Mouse (Mus musculus): Measurements from ENCODE around the gene Elmo1. TPM values are rescaled to one million over a fixed set of nuclear protein-coding genes. Genes with fewer than 3 reads are reported as not detected.

The Elmo1 gene
- polyA plus RNA-seq, 1 experiment: 0.01 TPM

GRCm38 (mm10) chr13:20183512-20184238 is 93.3 kb downstream of the Elmo1 start:
- peaks cover 19% of the 10 kb centered on the region for H3K27me3 ChIP-seq (ENCODE audit: control insufficient read depth)
- no peak overlapping the region for H3K4me3 ChIP-seq (replicated peaks)
- TF ChIP-seq GATA1 (IDR thresholded peaks at IDR 0.05; ENCODE audit: low read length) (no peak), TAL1 (IDR thresholded peaks at IDR 0.05; ENCODE audit: low read length) (no peak)
- no peaks in the 10 kb centered on the region for H3K9me3 ChIP-seq (ENCODE audit: control insufficient read depth, low read length)
- H3K4me1 ChIP-seq (ENCODE audit: control insufficient read depth): peaks cover 19% of the 10 kb centered on the region
- no peaks in the 10 kb centered on the region for H3K36me3 ChIP-seq (ENCODE audit: control insufficient read depth)

- Histone ChIP-seq H3K27me3 (ENCODE audit: control insufficient read depth) (peaks cover 19% of the 10 kb centered on the region), H3K4me1 (ENCODE audit: control insufficient read depth) (peaks cover 19% of the 10 kb centered on the region), H3K36me3 (ENCODE audit: control insufficient read depth) (no peaks in the 10 kb centered on the region), H3K9me3 (ENCODE audit: control insufficient read depth, low read length) (no peaks in the 10 kb centered on the region), H3K4me3 (replicated peaks) (peak overlapping the region; percentile 49)
- no peak for TF ChIP-seq TAL1 (IDR thresholded peaks at IDR 0.05; ENCODE audit: low read length)
Measured at GRCm38 (mm10) chr13:20184239-20185033, 94.0 kb downstream of the Elmo1 start.

- Histone ChIP-seq H3K27me3 (ENCODE audit: control insufficient read depth) (peaks cover 19% of the 10 kb centered on the region), H3K36me3 (ENCODE audit: control insufficient read depth) (no peaks in the 10 kb centered on the region), H3K4me1 (ENCODE audit: control insufficient read depth) (peaks cover 19% of the 10 kb centered on the region), H3K9me3 (ENCODE audit: control insufficient read depth, low read length) (no peaks in the 10 kb centered on the region), H3K4me3 (replicated peaks) (peak overlapping the region; percentile 49)
- no peak for TF ChIP-seq GATA1 (IDR thresholded peaks at IDR 0.05; ENCODE audit: low read length)
Measured at GRCm38 (mm10) chr13:20185034-20185846, 94.8 kb downstream of the Elmo1 start.

GRCm38 (mm10) chr13:20185847-20186213 is 95.4 kb downstream of the Elmo1 start:
- Histone ChIP-seq H3K27me3 (ENCODE audit: control insufficient read depth) (peaks cover 19% of the 10 kb centered on the region), H3K9me3 (ENCODE audit: control insufficient read depth, low read length) (no peaks in the 10 kb centered on the region), H3K4me1 (ENCODE audit: control insufficient read depth) (peaks cover 19% of the 10 kb centered on the region), H3K36me3 (ENCODE audit: control insufficient read depth) (no peaks in the 10 kb centered on the region), H3K4me3 (replicated peaks) (no peak overlapping the region)
- TF ChIP-seq TAL1 (IDR thresholded peaks at IDR 0.05; ENCODE audit: low read length) (no peak), GATA1 (IDR thresholded peaks at IDR 0.05; ENCODE audit: low read length) (no peak)

- Histone ChIP-seq H3K4me1 (ENCODE audit: control insufficient read depth) (peaks cover 19% of the 10 kb centered on the region), H3K9me3 (ENCODE audit: control insufficient read depth, low read length) (no peaks in the 10 kb centered on the region), H3K27me3 (ENCODE audit: control insufficient read depth) (peaks cover 19% of the 10 kb centered on the region), H3K36me3 (ENCODE audit: control insufficient read depth) (no peaks in the 10 kb centered on the region), H3K4me3 (replicated peaks) (no peak overlapping the region)
- TF ChIP-seq GATA1 (IDR thresholded peaks at IDR 0.05; ENCODE audit: low read length) (no peak), TAL1 (IDR thresholded peaks at IDR 0.05; ENCODE audit: low read length) (no peak)
Measured at GRCm38 (mm10) chr13:20187647-20188046, 97.3 kb downstream of the Elmo1 start.

GRCm38 (mm10) chr13:20192009-20192584 is 101.7 kb downstream of the Elmo1 start:
- no peak for TF ChIP-seq TAL1 (IDR thresholded peaks at IDR 0.05; ENCODE audit: low read length)
- TF ChIP-seq GATA1 (IDR thresholded peaks at IDR 0.05; ENCODE audit: low read length): no peak
- Histone ChIP-seq H3K27me3 (ENCODE audit: control insufficient read depth) (no peaks in the 10 kb centered on the region), H3K4me1 (ENCODE audit: control insufficient read depth) (no peaks in the 10 kb centered on the region), H3K9me3 (ENCODE audit: control insufficient read depth, low read length) (no peaks in the 10 kb centered on the region), H3K4me3 (replicated peaks) (no peak overlapping the region), H3K36me3 (ENCODE audit: control insufficient read depth) (no peaks in the 10 kb centered on the region)

- H3K4me1 ChIP-seq (ENCODE audit: control insufficient read depth): no peaks in the 10 kb centered on the region
- TF ChIP-seq TAL1 (IDR thresholded peaks at IDR 0.05; ENCODE audit: low read length) (no peak), GATA1 (IDR thresholded peaks at IDR 0.05; ENCODE audit: low read length) (no peak)
- H3K4me3 ChIP-seq (replicated peaks): no peak overlapping the region
- no peaks in the 10 kb centered on the region for H3K27me3 ChIP-seq (ENCODE audit: control insufficient read depth)
- H3K36me3 ChIP-seq (ENCODE audit: control insufficient read depth): no peaks in the 10 kb centered on the region
- no peaks in the 10 kb centered on the region for H3K9me3 ChIP-seq (ENCODE audit: control insufficient read depth, low read length)
Measured at GRCm38 (mm10) chr13:20200582-20200981, 110.2 kb downstream of the Elmo1 start.

- H3K9me3 ChIP-seq (ENCODE audit: control insufficient read depth, low read length): no peaks in the 10 kb centered on the region
- no peaks in the 10 kb centered on the region for H3K4me1 ChIP-seq (ENCODE audit: control insufficient read depth)
Measured at GRCm38 (mm10) chr13:20202617-20203016, 112.2 kb downstream of the Elmo1 start.

More at GRCm38 (mm10) chr13:20202617-20203016, 112.2 kb downstream of the Elmo1 start:
- H3K27me3 ChIP-seq (ENCODE audit: control insufficient read depth): no peaks in the 10 kb centered on the region
- H3K36me3 ChIP-seq (ENCODE audit: control insufficient read depth): no peaks in the 10 kb centered on the region
- TF ChIP-seq GATA1 (IDR thresholded peaks at IDR 0.05; ENCODE audit: low read length) (no peak), TAL1 (IDR thresholded peaks at IDR 0.05; ENCODE audit: low read length) (no peak)
- no peak overlapping the region for H3K4me3 ChIP-seq (replicated peaks)
